Mouse (Mus musculus): ENCODE measurements around the gene Fcgrt. TPM values are rescaled to one million over a fixed set of nuclear protein-coding genes. Genes with fewer than 3 reads are reported as not detected.
"Not testable (repeated sequence)": the region's sequence is repeated elsewhere in the genome, so short reads cannot be mapped to it uniquely, and the experiment has no call there.

Gene Fcgrt
- total RNA-seq, 2 experiments from 2014 or later, result 116 to 138 TPM

DNA sequence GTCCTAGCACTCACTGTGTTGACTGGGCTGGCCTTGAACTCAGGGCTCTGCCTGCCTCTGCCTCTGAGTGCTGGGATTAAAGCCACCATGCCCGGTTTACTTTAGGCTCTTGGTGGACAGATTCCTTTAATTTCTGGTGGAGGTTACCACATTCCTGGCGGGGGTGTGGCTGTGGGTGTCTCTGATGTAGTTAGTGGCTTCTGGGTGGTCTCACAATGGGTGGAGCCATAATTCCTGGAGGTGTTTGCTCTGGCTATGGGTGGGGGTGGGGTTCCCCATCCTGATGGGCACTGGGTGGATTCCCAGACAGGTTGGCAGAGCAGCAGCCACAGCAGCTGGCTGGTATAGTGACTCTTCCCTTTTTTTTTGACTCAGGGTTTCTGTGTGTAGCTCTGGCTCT is 8.3 kb upstream of the Fcgrt start:
- DNase-seq, result no peak

DNA sequence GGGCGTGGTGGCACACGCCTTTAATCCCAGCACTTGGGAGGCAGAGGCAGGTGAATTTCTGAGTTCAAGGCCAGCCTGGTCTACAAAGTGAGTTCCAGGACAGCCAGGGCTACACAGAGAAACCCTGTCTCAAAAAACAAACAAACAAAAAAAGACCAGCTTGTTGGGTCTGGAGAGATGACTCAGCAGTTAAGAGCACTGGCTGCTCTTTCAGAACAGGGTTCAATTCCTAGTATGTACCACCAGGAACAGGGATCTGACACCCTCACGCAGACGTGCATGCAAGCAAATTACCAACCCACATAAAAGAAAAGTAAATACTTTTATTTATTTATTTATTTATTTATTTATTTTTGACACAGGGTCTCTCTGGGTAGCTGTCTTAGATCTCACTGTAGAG is 6.4 kb upstream of the Fcgrt start:
- not testable (repeated sequence) for DNase-seq

DNA sequence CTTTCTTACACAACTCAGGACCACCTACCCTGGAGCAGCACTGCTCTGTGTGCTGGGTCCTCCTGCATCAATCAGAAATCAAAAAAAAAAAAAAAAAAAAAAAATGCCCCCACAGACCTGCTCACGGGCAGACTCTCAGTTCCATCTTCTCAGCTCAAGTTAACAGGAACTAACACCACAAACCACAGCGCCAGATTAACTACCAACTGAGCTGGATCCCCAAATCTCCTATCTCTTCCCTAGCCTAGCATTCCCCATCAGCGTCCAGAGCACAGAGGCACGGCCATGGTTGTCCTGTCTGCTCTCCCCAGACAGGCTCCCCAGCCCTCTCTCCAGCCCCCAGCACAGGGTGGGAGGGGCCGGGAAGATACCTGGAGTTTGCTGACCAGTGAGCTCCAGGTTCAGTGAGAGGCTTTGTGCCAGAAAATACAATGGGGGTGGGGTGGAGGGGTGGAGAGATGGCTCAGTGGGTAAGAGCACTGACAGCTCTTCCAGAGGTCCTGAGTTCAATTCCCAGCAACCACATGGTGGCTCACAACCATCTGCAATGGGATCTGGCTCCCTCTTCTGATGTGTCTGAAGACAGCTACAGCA is 3.5 kb upstream of the Fcgrt start:
- no peak for DNase-seq

DNA sequence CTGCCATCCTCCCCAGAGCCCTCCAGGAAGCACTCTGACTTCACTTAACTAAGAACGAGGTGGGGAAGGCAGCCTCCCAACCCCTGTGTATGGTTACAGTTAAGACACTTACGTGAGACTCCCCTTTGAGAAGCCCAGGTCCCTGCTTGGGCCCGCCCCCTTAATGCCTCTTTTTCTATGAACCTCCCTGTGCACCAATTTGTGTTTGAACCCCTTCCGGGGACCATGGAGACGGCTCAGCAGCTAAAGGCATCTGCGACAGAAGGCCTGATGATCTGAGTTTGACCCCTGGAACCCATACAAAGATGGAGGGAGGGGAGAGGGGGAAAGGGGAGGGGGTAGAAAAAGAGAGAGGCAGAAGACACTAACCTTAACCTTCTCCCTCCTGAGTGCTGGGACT is 2.8 kb upstream of the Fcgrt start:
- DNase-seq, result no peak

DNA sequence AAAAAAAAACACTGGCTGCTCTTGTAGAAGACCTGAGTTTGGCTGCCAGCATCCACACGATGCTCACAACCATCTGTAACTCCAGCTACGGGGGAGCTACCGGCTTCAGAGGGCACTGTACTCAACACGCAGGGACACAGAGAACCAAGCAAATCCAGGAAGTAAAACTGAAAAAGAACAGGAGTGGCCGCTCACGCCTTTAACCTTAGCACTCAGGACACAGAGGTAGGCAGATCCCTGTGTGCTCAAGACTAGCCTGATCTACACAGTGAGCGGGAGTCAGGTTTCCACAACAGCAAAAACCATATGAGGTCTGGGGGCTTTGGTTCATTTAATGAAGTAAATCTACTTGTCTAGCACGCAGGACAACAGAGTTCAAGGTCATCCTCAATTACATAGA is 1.8 kb upstream of the Fcgrt start:
- DNase-seq, result no peak

DNA sequence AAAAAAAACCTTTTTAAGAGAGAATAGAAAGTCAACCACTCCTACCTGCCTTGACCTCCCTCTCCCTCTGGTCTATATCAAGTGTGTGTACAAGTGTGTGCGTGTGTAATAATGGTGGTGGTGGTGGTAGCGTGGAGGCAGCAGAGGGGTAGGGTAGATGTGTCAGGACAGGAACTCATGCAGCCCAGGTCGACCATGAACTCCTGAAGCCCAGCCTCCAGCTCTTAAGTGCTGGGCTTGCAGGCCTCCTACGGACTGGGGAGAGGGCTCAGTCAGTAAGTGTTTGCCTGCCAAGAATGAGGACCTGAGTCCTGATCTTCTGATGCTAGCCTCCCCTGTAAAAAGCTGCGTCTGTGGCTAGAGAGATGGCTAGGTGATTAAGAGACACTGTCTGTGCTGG is 1.3 kb upstream of the Fcgrt start:
- no peak for DNase-seq

DNA sequence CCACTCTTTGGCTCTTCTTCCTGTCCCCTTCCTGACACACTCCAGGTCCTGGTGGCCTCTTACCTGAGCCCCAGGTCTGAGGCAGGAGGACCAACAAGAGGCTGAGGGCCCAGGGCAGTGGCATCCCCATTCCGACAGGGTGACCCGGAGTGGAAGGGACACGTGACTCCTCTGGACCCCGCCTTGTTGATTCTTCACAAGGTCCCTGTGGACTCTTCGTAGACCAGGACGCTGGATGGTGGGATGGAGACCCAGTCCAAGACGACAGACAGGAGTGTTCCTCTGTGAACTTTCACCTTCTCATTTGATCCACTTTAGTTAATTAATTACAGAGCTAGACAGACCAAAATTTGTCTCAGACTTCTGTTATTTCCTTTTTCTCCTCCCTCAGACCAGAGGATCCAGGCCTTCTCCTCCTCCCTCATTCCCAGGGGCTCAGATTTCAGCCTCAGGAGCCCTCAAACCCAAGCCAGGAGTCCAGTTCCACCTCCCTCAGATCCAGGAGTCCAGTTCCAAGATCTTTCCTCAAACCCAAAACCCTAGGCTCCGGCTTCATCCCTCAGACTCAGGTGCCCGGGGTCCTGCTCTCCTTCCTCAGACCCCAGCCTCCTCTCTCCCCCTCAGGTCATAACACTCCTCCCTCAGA is 588 bp downstream of the Fcgrt start:
- DNase-seq, result peak in 1 of 2 experiments; percentile 53

DNA sequence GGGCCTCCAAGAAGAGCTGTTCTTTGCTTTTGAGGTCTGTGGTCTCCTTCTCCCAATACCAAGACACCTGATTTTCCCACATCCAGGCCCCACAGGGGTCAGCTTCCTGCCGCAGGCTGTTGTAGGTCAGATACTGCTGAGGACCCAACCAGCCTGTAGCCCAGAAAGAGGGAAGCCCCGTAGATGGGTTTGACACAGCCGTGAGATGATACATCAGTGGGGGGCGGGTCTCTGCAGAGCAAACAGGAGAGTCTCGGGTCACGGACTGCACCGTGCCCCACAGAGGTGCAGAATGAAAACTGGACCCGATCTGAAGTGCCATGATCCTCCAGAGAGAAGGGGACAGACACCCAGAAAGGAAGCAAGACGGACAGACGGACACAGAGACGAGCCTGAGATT is 1.2 kb downstream of the Fcgrt start:
- DNase-seq, result no peak

DNA sequence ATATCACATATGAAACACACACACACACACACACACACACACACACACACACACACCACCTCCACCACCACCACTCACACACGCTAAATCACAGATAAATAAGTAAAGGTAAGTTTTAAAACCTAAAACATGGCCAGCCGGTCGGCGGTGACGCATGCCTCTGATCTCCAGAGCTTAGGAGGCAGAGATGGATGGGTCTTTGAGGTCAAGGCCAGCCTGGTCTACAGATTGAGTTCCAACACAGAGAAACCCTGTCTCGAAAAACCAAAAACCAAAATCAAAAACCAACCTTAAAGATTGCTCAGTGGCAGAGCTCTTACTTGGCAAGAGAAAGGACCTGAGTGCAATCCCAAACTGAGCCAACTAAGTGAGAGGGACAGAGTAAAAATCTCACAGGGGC is 3.6 kb downstream of the Fcgrt start:
- DNase-seq, result peak; percentile 66 to 72

DNA sequence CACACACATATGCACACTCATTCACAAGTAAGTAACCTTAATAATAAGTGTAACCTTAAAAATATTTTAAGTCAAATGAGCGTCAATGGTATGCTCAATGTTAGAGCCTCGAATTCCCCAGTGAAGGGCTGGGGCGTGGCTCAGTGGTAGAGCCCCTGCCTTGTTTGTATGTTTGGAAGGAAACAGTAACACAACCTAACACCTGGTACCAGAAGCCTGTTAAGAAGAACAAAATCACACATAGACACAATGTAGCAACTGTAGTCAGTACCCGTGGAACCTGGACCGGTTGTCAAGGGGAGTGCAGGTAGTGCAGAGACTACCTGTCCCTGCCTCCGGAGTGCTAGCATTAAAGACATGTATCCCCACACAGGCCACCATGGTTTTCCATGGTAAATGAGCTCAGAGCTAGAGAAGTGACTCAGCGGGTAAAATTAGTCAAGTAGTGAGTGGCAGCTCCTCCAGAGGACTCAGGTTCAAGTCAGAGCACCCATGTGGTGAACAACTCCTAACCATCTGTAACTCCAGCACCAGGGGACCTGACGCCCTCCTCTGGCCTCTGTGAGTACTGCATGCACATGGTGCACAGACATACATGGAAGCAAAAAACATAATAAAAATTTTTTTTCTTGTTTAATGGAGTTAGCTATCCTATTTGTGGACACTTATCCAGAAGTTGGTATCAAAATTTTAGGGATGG is 5.0 kb downstream of the Fcgrt start:
- DNase-seq, result no peak

DNA sequence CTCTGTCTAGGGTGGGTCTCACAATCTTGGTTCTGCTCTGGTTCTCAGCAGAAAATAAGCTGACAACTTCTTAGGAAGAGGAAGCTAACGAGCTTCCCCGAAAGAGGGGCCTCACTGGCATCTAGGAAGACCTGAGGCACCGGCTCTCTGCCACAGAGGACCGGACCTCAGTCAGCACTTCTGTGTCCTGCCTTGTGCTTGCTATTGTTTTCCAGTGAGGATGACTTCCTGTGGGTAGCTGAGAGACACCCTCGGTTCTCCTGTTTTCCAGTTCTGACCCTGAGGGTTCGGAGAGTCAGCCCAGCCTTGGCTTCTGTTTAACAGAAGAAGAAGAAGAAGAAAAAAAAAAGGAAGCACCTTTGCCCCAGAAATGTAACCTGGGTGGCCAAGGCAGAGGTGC is 6.2 kb downstream of the Fcgrt start:
- DNase-seq, result no peak

DNA sequence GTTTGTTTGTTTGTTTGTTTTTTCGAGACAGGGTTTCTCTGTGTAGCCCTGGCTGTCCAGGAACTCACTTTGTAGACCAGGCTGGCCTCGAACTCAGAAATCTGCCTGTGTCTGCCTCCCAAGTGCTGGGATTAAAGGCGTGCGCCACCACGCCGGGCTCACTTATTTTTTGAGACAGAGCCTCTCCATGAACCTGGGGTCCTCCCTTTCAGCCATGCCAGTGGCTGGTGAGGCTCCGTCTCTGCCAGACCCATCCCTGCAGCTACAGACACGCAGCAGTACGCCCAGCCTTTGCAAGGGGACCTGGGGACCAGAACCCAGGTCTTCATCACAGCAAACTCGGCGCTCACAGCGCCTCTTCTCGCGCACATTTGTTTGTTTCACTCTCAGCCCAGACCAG is 7.7 kb downstream of the Fcgrt start:
- DNase-seq, result not testable (repeated sequence)

DNA sequence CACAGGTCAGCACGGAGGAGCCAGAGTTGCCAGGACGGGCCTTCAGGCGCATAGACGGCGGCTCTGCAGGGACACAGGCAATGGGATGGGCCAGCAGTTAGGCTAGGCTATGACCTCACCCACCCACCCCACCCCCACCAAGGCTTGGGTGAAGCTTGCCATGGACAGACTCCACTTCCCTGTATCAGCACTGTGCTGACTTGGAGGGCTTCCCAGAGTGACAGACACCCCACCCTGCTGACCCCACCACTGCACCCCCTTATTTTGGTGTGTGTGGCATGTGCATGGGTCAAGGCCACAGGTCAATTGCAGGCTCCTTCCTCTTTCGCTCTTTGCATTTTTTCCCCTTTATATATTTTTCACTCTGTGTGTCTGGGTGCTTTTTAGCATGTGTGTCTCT is 8.3 kb downstream of the Fcgrt start:
- no peak for DNase-seq

DNA sequence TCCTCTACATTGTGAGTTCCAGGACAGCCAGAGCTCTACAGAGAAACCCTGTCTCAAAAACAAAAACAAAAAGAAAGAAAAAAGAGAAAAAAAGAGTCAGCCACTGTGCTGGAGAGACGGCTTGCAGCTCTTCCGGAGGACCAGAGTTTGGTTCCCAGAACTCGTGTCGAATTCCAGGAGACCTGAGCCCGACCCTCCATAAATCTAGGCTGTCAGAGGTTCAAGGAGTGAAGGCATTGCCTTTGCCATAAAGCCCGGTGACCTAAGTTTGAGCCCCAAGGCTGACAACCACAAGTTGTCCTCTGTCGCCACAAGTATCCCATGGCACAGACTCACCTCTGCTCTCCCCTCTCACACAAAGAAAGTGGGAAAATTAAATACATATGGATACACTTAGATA is 9.5 kb downstream of the Fcgrt start:
- no peak for DNase-seq

DNA sequence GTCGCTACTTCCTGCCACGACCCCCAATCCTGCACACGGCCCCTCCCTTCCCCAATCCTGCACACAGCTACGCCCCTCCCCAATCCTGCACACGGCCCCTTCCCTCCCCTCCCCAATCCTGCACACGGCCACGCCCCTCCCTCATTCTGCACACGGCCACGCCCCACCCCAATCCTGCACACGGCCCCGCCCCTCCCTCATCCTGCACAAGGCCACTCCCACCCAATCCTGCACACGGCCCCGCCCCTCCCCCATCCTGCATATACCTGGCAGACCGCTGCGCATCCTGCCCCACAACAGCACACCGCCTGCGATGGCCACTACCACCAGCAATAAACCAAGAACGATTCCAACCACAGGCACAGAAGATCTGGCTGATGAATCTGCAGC is 10.1 kb downstream of the Fcgrt start:
- no peak for DNase-seq

DNA sequence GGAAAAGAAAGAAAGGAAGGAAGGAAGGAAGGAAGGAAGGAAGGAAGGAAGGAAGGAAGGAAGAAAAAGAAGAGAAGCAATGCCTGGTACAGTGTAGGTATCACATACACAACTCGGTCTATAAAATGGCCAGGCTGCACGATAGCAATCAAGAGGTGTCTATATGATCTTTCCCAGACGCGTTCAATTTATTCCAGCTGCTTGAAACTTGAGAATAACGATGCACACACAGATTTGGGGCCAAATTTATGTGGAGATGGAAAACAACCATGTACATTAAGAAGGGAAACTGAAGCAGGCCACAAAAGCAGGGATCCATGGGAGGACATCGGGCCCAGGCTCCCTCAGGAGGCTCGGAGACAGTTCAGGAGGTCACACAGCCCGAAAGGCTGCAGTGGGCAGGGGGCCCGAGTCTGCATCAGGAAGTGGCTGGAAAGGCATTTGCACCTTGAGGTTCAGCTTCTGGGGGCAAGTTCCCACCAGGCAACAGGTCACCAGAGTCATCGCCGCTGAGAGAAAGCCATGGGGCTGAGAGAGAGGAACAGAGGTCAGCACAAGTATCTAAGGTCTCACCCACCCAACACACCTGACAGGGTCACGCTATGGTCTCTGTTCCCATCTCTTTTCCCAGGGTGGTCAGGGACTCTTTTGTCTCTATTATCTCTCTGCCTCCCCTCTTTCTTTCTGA is 10.7 kb downstream of the Fcgrt start:
- no peak for DNase-seq

DNA sequence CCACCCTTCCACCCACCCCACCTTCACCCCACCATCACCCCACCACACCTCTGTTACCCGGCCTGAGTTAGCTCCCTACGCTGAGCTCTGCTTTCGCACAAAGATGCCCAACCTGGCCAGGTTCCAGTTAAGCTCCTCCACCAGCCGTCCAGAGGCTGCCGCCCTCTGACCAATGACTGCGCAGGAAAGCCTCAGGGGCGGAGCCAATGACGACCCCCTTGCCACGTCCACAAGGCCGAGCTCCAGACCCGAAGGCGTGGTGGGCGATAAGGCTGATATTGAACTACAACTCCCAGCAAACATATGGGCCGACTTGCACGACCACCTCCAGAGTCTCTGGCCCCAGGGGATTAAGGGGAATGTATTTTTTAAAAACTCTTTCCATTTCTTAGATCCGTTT is 11.6 kb downstream of the Fcgrt start, which contains the start of gene Rcn3:
Rcn3 (minus strand) TSS at position 174 of the 400 bp plus-strand sequence.
- DNase-seq, result peak; percentile 75 to 86

DNA sequence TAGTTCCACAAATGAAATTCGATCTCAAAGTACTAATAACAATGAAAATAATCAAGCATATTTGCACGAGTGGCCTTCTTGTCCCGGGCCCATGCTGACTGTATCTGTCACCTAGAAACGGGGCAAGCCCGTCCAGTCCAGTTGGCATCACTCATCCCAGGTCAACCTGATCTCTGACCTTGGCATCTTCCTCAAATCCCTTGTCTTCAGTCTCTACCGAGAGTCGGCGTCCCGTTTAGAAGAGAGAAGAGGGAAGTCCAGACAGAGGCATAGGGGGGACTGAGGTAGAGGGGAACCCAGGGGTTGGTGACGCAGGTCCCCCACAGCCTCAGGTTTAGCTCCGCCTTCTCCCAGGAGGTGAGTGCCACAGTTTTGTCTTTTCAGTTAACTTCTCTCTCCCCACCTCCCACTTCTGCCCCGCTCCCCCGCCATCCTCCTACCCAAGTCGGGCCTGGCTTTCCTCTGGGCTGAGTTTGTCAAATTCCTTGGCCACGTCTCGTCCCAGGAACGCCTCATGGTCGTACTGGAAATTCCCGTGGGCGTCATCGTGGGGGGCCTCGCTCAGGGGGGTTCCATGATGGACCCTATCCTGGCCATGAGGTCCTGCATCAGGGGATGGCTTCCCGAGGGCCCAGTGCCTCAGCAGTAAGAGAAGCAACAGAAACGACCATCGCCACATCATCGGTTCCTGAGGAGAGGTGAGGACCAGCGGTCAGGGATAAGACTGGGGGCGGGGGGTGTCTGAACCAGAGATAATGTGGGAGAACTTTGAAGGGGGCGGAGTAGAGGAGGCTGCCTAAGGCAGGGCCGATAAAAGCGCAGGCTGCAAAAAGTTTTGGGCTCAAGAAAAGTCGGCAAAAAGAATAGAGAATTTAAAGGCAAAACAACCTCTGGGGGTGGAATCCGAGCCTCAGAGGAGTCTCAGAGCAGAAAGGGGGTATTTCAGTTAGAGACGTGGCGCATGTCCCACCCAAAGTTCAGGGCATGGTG is 12.4 kb downstream of the Fcgrt start:
- no peak for DNase-seq

DNA sequence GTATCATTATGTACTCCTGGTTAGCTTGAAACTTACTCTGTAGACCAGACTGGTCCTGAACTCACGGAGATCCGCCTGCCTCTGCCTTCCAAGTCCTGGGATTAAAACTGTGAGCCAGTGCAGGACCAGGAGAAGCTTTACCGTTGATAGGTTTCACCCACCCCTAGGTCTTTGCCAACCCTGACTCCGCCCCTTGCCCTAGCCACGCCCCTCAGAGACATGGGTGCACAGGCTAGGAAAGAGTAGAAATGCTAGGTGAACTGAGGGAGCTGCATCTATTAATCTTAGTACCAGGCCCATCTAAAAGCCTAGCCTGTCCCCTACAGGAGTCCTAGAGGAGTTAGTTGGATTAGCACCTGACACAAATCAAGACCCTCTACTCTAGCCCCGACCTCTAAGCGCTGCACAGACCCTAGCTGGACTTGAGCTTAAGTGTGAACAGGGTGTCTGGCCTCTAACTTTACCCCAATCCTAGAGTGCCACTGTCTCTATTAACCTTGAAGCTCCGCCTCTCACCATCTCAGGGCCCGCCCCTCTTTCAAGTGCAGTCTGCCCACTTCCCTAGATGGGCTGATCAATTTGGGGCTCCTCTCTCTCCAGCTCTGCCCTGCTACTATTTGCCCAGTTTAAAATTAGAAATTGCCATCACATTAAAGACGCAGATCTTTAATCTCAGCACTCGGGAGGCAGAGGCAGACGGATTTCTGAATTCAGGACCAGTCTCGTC is 13.2 kb downstream of the Fcgrt start:
- DNase-seq, result no peak

DNA sequence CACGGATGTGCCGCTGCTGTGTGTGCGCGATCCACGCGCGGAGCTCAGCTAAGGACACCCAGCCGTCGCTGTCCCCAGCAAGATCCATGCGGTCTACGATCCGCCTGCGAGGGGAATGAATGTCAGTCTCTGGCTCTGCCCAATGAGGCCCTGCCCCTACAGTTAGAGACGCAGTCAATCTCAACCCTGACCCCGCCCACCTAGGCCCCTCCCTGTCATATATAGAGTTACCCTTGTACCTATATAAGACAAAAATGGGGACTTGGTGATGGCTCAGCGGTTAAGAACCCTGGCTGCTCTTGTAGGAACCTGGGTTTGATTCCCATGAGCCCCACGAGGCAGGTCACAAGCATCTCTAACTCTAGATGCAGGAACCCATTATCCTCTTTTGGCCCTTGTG is 15.1 kb downstream of the Fcgrt start:
- no peak for DNase-seq

DNA sequence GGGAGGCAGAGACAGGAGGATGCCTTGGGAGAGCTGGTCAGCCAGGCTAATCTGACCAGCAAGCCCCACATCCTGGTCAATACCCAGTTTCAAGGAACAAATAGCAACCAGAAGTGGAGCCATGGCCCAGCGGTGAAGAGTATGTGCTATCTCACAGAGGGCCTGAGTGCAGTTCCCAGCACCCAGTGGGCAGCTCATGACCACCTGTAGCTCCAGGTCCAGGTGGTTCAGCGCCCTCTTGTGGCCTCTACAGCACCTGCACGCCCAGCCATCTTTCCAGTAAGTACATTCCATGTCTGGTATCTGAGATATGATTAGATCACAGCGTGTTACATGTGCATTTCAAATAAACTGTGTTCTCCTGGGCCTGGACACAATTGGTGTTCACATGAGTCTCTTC is 17.6 kb downstream of the Fcgrt start:
- DNase-seq, result no peak

Data from adrenal gland, postnatal 36 days (tissue).